Comparison of ENCODE assay signal across 8 mouse cellular contexts in the genomic region with DNA sequence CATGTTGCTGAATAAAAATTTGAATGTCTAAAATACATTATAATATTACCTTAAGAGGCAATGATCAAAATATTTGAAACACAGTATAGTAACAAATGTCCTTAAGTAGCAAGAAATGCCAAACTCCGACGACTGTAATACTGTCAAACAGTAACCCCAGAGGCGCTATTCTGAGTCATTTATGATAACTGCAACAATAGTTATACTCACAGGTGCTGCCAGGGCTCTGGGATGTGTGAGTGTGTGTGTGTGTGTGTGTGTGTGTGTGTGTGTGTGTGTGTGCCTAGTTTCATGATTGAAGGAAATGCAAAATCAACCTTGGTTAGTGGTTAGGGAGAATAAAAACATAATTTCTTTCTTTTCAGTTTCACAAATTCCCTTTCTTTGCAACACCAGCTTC.
A peak's percentile ranks its signal among the peaks of the same experiment; 100 is the strongest.
DNase-seq lines count a peak whose midpoint lies in the region; ATAC-seq and TF ChIP-seq lines count a peak whose summit lies in the region.
"Had no signal": no experiment of that assay in that cellular context is flagged by ENCODE, and none has a peak within 500 bp of the region (broad histone marks: within the 10 kb centered on the region; RNA-seq: fewer than 3 reads in every experiment).

No protein-coding gene starts in this region.

- no peak overlapping the region for H3K27ac ChIP-seq in liver, embryonic 11.5 days (ENCODE audit: low read depth, low read length)
- H3K27ac ChIP-seq in liver, postnatal 0 days (ENCODE audit: low read depth), result no peak overlapping the region
- peak overlapping the region; percentile 98 for H3K27ac ChIP-seq in forebrain, embryonic 14.5 days (ENCODE audit: low read depth, low read length)
- no peak overlapping the region for H3K27ac ChIP-seq in limb, embryonic 10.5 days
- H3K27ac ChIP-seq in stomach, embryonic 15.5 days, result no peak overlapping the region

- DNase-seq in liver, embryonic 11.5 days (ENCODE audit: low spot score), result no peak
- DNase-seq in liver, postnatal 0 days, result no peak
- peak; percentile 58 for DNase-seq in forebrain, embryonic 14.5 days (ENCODE audit: low spot score)
- no peak for DNase-seq in limb, embryonic 10.5 days (ENCODE audit: low spot score)
- DNase-seq in spleen, postnatal 14 days (ENCODE audit: low spot score in 2 of 2), result no peak
- DNase-seq in layer of hippocampus, postnatal 10 days (ENCODE audit: low spot score in 2 of 2), result no peak
- DNase-seq: kidney, adult 11 months had no signal

- H3K27me3 ChIP-seq in liver, embryonic 11.5 days (replicated peaks; ENCODE audit: control insufficient read depth, insufficient read depth, low read length), result no peaks in the 10 kb centered on the region
- no peaks in the 10 kb centered on the region for H3K27me3 ChIP-seq in liver, postnatal 0 days (ENCODE audit: insufficient read depth, low read length)
- no peaks in the 10 kb centered on the region for H3K27me3 ChIP-seq in forebrain, embryonic 14.5 days (replicated peaks; ENCODE audit: control insufficient read depth, insufficient read depth, low read length)
- no peaks in the 10 kb centered on the region for H3K27me3 ChIP-seq in limb, embryonic 10.5 days (ENCODE audit: low read depth, poor library complexity, severe bottlenecking)
- H3K27me3 ChIP-seq in stomach, embryonic 15.5 days (replicated peaks), result no peaks in the 10 kb centered on the region

- no peak for ATAC-seq in liver, embryonic 11.5 days (replicated peaks; ENCODE audit: low FRiP score)
- ATAC-seq in liver, postnatal 0 days, result no peak
- no peak for ATAC-seq in forebrain, embryonic 14.5 days
- ATAC-seq in stomach, embryonic 15.5 days (ENCODE audit: insufficient read depth, low FRiP score, low read depth), result no peak

- TF ChIP-seq EP300 in liver, postnatal 0 days (IDR thresholded peaks at IDR 0.05; ENCODE audit: low read depth), result no peak

- no peak overlapping the region for H3K4me3 ChIP-seq in liver, embryonic 11.5 days (ENCODE audit: low read depth, low read length)
- H3K4me3 ChIP-seq in liver, postnatal 0 days (ENCODE audit: low read depth, low read length), result no peak overlapping the region
- H3K4me3 ChIP-seq in forebrain, embryonic 14.5 days (ENCODE audit: low read depth, low read length), result peak overlapping the region; percentile 30
- peak overlapping the region; percentile 60; the same call in 1 of the 2 replicates for H3K4me3 ChIP-seq in limb, embryonic 10.5 days
- H3K4me3 ChIP-seq in stomach, embryonic 15.5 days (replicated peaks), result no peak overlapping the region

- H3K36me3 ChIP-seq in liver, embryonic 11.5 days (ENCODE audit: control insufficient read depth, insufficient read depth, low read length), result no peaks in the 10 kb centered on the region
- H3K36me3 ChIP-seq in liver, postnatal 0 days (replicated peaks; ENCODE audit: insufficient read depth, low read length), result no peaks in the 10 kb centered on the region
- H3K36me3 ChIP-seq in forebrain, embryonic 14.5 days (ENCODE audit: control insufficient read depth, insufficient read depth, low read length), result no peaks in the 10 kb centered on the region
- no peaks in the 10 kb centered on the region for H3K36me3 ChIP-seq in limb, embryonic 10.5 days
- H3K36me3 ChIP-seq in stomach, embryonic 15.5 days, result no peaks in the 10 kb centered on the region

- H3K9ac ChIP-seq in liver, embryonic 11.5 days (ENCODE audit: low read depth, low read length), result no peak overlapping the region
- no peak overlapping the region for H3K9ac ChIP-seq in liver, postnatal 0 days (replicated peaks)
- H3K9ac ChIP-seq in forebrain, embryonic 14.5 days (ENCODE audit: low read length), result peak overlapping the region; percentile 66; the same call in 1 of the 2 replicates
- H3K9ac ChIP-seq in stomach, embryonic 15.5 days, result no peak overlapping the region

- H3K9me3 ChIP-seq in liver, embryonic 11.5 days (ENCODE audit: control insufficient read depth, low read length), result no peaks in the 10 kb centered on the region
- H3K9me3 ChIP-seq in liver, postnatal 0 days (ENCODE audit: low read length), result no peaks in the 10 kb centered on the region
- H3K9me3 ChIP-seq in forebrain, embryonic 14.5 days (replicated peaks; ENCODE audit: control insufficient read depth, low read length), result no peaks in the 10 kb centered on the region; the same call in 1 of the 2 replicates
- H3K9me3 ChIP-seq in limb, embryonic 10.5 days (replicated peaks), result no peaks in the 10 kb centered on the region
- H3K9me3 ChIP-seq in stomach, embryonic 15.5 days, result no peaks in the 10 kb centered on the region

- WGBS in liver, embryonic 11.5 days, result 36% methylated on average over 3 of the region's 3 CpGs
- WGBS in liver, postnatal 0 days (ENCODE audit: insufficient replicate concordance), result 39% methylated on average over 3 of the region's 3 CpGs
- WGBS in forebrain, embryonic 14.5 days, result under 1% methylated on average over 3 of the region's 3 CpGs
- 25% methylated on average over 3 of the region's 3 CpGs for WGBS in limb, embryonic 10.5 days
- WGBS in stomach, embryonic 15.5 days, result 15% methylated on average over 3 of the region's 3 CpGs

- H3K4me2 ChIP-seq in liver, embryonic 11.5 days, result peak overlapping the region; percentile 69
- H3K4me2 ChIP-seq in liver, postnatal 0 days (ENCODE audit: low read depth, low read length), result no peak overlapping the region
- peak overlapping the region; percentile 57 for H3K4me2 ChIP-seq in forebrain, embryonic 14.5 days (ENCODE audit: low read length)
- peak overlapping the region; percentile 63 for H3K4me2 ChIP-seq in stomach, embryonic 15.5 days

- peaks cover 7% of the 10 kb centered on the region; the same call in 1 of the 2 replicates for H3K4me1 ChIP-seq in liver, embryonic 11.5 days (replicated peaks; ENCODE audit: control insufficient read depth, insufficient read depth, low read length)
- H3K4me1 ChIP-seq in liver, postnatal 0 days (ENCODE audit: insufficient read depth), result peaks cover 10% of the 10 kb centered on the region; the same call in 1 of the 2 replicates
- peaks cover 8% of the 10 kb centered on the region; the same call in 1 of the 2 replicates for H3K4me1 ChIP-seq in forebrain, embryonic 14.5 days (ENCODE audit: control insufficient read depth, insufficient read depth, low read length)
- H3K4me1 ChIP-seq in limb, embryonic 10.5 days, result peaks cover 22% of the 10 kb centered on the region
- H3K4me1 ChIP-seq in stomach, embryonic 15.5 days, result peaks cover 10% of the 10 kb centered on the region

- no peak for TF ChIP-seq CTCF in liver, postnatal 0 days (IDR thresholded peaks at IDR 0.05; ENCODE audit: low read depth)

Comparison
In these comparisons a context has a peak if more than half of its experiments do, and no peak if none do; other contexts are left out.
1. H3K4me3 ChIP-seq: peak in forebrain, embryonic 14.5 days (single experiment) and limb, embryonic 10.5 days (single experiment); none in liver, embryonic 11.5 days (single experiment), liver, postnatal 0 days (single experiment) and stomach, embryonic 15.5 days (single experiment).